Mouse (Mus musculus) lung, embryonic 16.5 days (tissue): Measurements from ENCODE around the gene Cacna2d3. TPM values are rescaled to one million over a fixed set of nuclear protein-coding genes. Genes with fewer than 3 reads are reported as not detected.

Experiments
- ATAC-seq: fragments of 200-750 bp; cut with Nextera tagmentation; 2 replicates; pipeline ENCODE4 v1.8.0; 2017; ENCODE audit warnings: low read depth, mild to moderate bottlenecking, moderate library complexity
- H3K27ac ChIP-seq: fragments of 300-500 bp; sonication (generic); 2 replicates; pipeline ENCODE4 v1.5.1; 2014; ENCODE audit warnings: mild to moderate bottlenecking, control low read depth, low read length
- H3K27me3 ChIP-seq: fragments of 300-500 bp; sonication (generic); 2 replicates; pipeline ENCODE4 v1.6.1; 2014; ENCODE audit warnings: low read depth, low read length, mixed read lengths; ENCODE audit not compliant: control insufficient read depth, insufficient read depth
- H3K36me3 ChIP-seq: fragments of 300-500 bp; sonication (generic); 2 replicates; pipeline ENCODE4 v1.6.1; 2014; ENCODE audit warnings: low read length; ENCODE audit not compliant: control insufficient read depth, insufficient read depth
- H3K4me1 ChIP-seq: fragments of 300-500 bp; sonication (generic); replicated peaks from 2 replicates; pipeline ENCODE4 v1.6.1; 2014; ENCODE audit warnings: low read length, mixed read lengths; ENCODE audit not compliant: control insufficient read depth, insufficient read depth
- H3K4me2 ChIP-seq: fragments of 300-500 bp; sonication (generic); 2 replicates; pipeline ENCODE4 v1.6.1; 2014; ENCODE audit warnings: low read depth, low read length, control low read depth
- H3K4me3 ChIP-seq: fragments of 300-500 bp; sonication (generic); 2 replicates; pipeline ENCODE4 v1.5.1; 2014; ENCODE audit warnings: mild to moderate bottlenecking, low read length, control low read depth
- H3K9ac ChIP-seq: fragments of 300-500 bp; sonication (generic); 2 replicates; pipeline ENCODE4 v1.6.1; 2014; ENCODE audit warnings: low read length, control low read depth
- H3K9me3 ChIP-seq: fragments of 300-500 bp; sonication (generic); 2 replicates; pipeline ENCODE4 v1.6.1; 2016; ENCODE audit warnings: low read length; ENCODE audit not compliant: control insufficient read depth
- WGBS: fragments of 180-500 bp; shearing (Covaris S2); extraction: QIAGEN DNeasy Blood & Tissue Kit; methylation state at CpG from one replicate; pipeline ENCODE4 v1.1.7; 2014; 5-methylcytosine and 5-hydroxymethylcytosine counted together
- polyA plus RNA-seq: library from polyadenylated mRNA; unstranded; fragments of >200 nt; fragmentation: Nextera tagmentation; extraction: Ambion mirVana; gene quantifications from 2 replicates; pipeline ENCODE4 v1.2.1, GENCODE M21; 2015

Gene Cacna2d3
- polyA plus RNA-seq, 1 experiment from 2014 or later: 0.98 TPM

GRCm38 (mm10) chr14:29334216-29334615, 387.4 kb downstream of the Cacna2d3 start:
- H3K4me2 ChIP-seq: no peak overlapping the region
- H3K36me3 ChIP-seq: no peaks in the 10 kb centered on the region
- H3K9ac ChIP-seq: no peak overlapping the region
- WGBS: 74% methylated on average over 2 of the region's 2 CpGs
- no peaks in the 10 kb centered on the region for H3K4me1 ChIP-seq
- no peak overlapping the region for H3K4me3 ChIP-seq
- ATAC-seq: no peak
- no peaks in the 10 kb centered on the region for H3K9me3 ChIP-seq
- H3K27me3 ChIP-seq: no peaks in the 10 kb centered on the region
- H3K27ac ChIP-seq: no peak overlapping the region

DNA sequence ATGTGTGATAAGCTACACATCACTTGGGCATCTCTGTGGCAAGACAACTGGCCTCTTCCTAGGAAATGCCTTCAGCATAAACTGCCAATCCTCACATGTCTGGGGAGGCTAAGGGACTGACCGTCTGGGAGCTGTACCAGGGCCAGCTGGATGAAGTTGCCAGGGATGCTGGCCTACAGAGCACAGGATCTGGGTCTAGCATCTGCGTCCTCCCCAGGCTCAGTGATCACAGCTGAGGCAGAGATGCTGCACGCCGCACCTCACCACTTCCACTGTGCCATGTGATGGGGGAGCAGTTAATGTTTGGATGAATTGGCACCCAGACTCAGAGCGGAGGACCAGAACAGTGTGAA, 397.3 kb downstream of the Cacna2d3 start:
- Histone ChIP-seq H3K36me3 (no peaks in the 10 kb centered on the region), H3K27me3 (no peaks in the 10 kb centered on the region), H3K4me1 (no peaks in the 10 kb centered on the region), H3K4me2 (no peak overlapping the region), H3K9me3 (no peaks in the 10 kb centered on the region), H3K27ac (no peak overlapping the region), H3K4me3 (no peak overlapping the region), H3K9ac (no peak overlapping the region)
- WGBS: 87% methylated on average over 5 of the region's 5 CpGs
- ATAC-seq: no peak

GRCm38 (mm10) chr14:29323718-29324429, 397.8 kb downstream of the Cacna2d3 start:
- WGBS: 83% methylated on average over 9 of the region's 9 CpGs
- H3K4me2 ChIP-seq: no peak overlapping the region
- no peaks in the 10 kb centered on the region for H3K27me3 ChIP-seq
- H3K27ac ChIP-seq: no peak overlapping the region
- no peaks in the 10 kb centered on the region for H3K9me3 ChIP-seq
- no peak for ATAC-seq
- H3K9ac ChIP-seq: no peak overlapping the region
- no peaks in the 10 kb centered on the region for H3K4me1 ChIP-seq
- H3K4me3 ChIP-seq: no peak overlapping the region
- no peaks in the 10 kb centered on the region for H3K36me3 ChIP-seq

DNA sequence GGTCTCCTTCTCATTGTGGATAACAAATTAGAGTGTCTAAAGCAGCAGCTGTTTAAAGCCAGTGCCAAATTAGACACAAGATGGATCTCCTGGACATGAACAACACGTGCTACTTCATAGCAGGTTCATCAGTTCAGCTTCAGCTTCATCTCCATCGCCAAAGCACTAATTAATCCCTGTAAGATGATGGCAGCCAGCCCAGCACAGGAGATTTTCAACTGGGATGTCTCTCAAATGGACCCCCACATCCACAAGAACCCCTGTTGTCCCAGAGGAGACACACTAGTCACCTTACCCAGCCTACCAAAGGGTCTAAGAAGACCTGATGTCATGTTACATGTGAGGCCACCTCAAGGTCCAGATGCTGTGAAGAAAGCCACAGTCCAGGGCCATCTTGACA, 408.2 kb downstream of the Cacna2d3 start:
- no peak overlapping the region for H3K4me3 ChIP-seq
- no peaks in the 10 kb centered on the region for H3K9me3 ChIP-seq
- no peaks in the 10 kb centered on the region for H3K27me3 ChIP-seq
- ATAC-seq: no peak
- no peaks in the 10 kb centered on the region for H3K36me3 ChIP-seq
- WGBS: 67% methylated on average over 2 of the region's 2 CpGs
- no peaks in the 10 kb centered on the region for H3K4me1 ChIP-seq
- H3K27ac ChIP-seq: no peak overlapping the region
- no peak overlapping the region for H3K9ac ChIP-seq
- no peak overlapping the region for H3K4me2 ChIP-seq

GRCm38 (mm10) chr14:29305623-29306022, 416.0 kb downstream of the Cacna2d3 start:
- Histone ChIP-seq H3K9ac (no peak overlapping the region), H3K27ac (no peak overlapping the region), H3K4me1 (no peaks in the 10 kb centered on the region), H3K27me3 (no peaks in the 10 kb centered on the region), H3K9me3 (no peaks in the 10 kb centered on the region), H3K4me3 (no peak overlapping the region), H3K36me3 (no peaks in the 10 kb centered on the region), H3K4me2 (no peak overlapping the region)
- WGBS: 72% methylated on average over 9 of the region's 9 CpGs
- no peak for ATAC-seq

DNA sequence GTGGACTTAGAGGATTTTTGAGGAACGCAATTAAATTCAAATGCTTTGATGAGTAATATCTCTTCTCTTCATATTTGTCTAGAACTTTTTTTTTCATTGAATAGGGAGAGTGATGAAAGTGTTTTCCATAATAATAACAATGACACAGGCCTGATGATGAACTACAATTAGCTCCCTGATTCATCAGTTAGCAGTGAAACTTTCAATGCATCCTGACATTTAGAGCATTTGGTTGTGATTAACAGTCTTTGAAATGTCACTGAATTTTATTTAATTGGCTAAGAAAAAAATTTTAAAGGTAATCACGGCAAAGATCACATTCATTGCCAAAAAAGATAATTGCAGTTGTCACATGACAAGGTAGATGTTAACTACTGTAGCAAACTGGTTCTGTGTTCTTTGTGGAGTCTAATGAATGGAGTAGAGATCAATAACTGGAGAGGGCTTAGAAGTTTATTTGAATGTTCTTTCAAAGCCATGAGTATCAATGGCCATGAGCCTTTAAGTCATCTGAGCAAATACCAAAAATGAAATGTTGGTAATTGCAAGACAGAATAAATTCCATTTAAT, 425.4 kb downstream of the Cacna2d3 start:
- WGBS: 69% methylated on average over 2 of the region's 2 CpGs
- H3K4me3 ChIP-seq: no peak overlapping the region
- no peak overlapping the region for H3K27ac ChIP-seq
- no peaks in the 10 kb centered on the region for H3K27me3 ChIP-seq
- no peaks in the 10 kb centered on the region for H3K4me1 ChIP-seq
- H3K9me3 ChIP-seq: no peaks in the 10 kb centered on the region
- H3K9ac ChIP-seq: no peak overlapping the region
- H3K4me2 ChIP-seq: no peak overlapping the region
- ATAC-seq: no peak
- H3K36me3 ChIP-seq: no peaks in the 10 kb centered on the region

DNA sequence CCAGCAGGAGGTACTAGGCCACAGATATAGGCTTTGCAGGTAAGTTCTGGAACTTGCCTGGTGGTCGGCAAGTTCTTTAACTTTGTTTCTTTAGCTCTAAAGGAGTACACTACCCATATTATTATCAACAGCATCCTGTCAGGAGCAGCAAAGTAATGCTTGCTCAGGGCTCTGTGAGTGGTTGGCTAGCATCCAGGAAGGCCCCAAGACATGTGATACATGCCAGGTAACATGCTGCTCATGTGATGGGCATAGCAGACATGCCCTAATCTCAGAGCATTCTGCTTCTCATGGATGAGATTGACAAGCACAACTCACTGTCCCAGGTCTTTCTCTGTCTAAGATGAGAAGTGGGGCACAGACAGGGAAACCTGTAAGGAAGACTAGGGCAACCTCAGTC, 442.8 kb downstream of the Cacna2d3 start:
- Histone ChIP-seq H3K4me3 (no peak overlapping the region), H3K27me3 (no peaks in the 10 kb centered on the region), H3K9ac (no peak overlapping the region), H3K4me1 (no peaks in the 10 kb centered on the region), H3K9me3 (no peaks in the 10 kb centered on the region), H3K4me2 (no peak overlapping the region), H3K27ac (no peak overlapping the region), H3K36me3 (no peaks in the 10 kb centered on the region)
- no peak for ATAC-seq
- WGBS: 76% methylated on average over 1 of the region's 1 CpGs

DNA sequence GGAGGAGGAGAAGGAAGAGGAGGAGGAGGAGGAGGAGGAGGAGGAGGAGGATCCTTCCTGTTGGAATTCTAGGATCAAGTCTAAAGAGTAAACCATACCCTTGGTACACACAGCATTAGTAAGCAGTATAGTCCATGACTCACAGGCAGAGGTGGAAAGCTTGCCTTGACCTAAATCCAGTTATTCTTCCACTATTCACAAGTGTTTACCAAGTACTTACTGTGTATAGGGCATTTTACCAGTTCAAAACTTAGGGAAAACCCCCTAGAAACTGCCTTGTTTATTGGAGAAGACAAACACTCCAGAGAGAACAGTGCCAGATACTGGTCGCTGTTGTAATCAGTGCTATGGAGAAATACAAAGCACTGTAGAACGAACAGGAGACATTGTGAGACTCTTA, 443.3 kb downstream of the Cacna2d3 start:
- 58% methylated on average over 2 of the region's 2 CpGs for WGBS

DNA sequence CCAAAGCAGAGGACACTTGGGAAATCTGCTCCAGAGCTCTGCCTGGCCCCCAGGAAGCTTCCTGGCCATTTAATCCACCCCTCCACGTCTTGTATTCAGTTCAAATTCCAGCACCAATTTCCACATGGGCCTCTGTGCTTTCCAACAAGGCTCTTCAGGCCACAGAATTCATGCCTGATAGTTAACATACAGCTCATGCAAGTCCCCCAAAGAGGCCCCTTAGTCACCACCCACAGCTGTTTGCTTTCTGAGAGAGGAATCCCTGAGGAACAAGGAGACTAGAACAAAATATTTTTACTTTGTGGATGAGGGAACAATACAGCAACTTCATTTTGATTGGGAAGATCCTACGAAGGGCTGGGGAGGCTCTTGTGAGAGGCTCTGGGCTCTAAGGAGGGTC, 444.0 kb downstream of the Cacna2d3 start:
- no peak for ATAC-seq
- Histone ChIP-seq H3K4me2 (no peak overlapping the region), H3K9me3 (no peaks in the 10 kb centered on the region), H3K9ac (no peak overlapping the region), H3K4me1 (no peaks in the 10 kb centered on the region), H3K4me3 (no peak overlapping the region), H3K27me3 (no peaks in the 10 kb centered on the region), H3K36me3 (no peaks in the 10 kb centered on the region), H3K27ac (no peak overlapping the region)
- 50% methylated on average over 2 of the region's 2 CpGs for WGBS

More for the DNA sequence above, 443.3 kb downstream of the Cacna2d3 start:
- no peak overlapping the region for H3K27ac ChIP-seq
- H3K9me3 ChIP-seq: no peaks in the 10 kb centered on the region
- no peak for ATAC-seq
- no peak overlapping the region for H3K4me2 ChIP-seq
- H3K9ac ChIP-seq: no peak overlapping the region
- no peak overlapping the region for H3K4me3 ChIP-seq
- no peaks in the 10 kb centered on the region for H3K4me1 ChIP-seq
- H3K27me3 ChIP-seq: no peaks in the 10 kb centered on the region
- H3K36me3 ChIP-seq: no peaks in the 10 kb centered on the region
